Mouse (Mus musculus): ENCODE measurements at regions not wholly inside any gene's neighbourhood (a gene's known extent, or its start where the extent isn't known, plus 50 kb on each side); places are given as distances from the start of the nearest gene placed in this dataset.
A peak's percentile ranks its signal among the peaks of the same experiment; 100 is the strongest.

DNA sequence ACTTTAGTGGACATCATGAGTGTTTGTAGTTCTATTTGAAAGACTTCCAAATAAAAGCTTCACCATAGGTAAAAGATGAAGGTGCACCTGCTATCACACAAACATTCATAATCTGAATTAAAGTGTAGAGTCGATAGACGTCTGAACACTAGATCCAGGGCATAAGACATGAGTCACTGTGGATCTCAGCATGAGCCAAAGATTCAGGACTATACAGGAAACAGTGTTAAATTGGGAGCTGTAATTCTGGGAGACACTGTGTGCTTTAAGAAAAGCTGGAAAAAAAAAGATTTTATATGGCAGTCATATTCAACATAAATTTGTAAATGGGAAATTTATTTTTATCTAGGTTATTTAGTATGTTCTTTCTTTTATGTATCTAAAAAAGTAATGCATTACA is 160.5 kb downstream of the Pdha2 start:
- no peak for DNase-seq (ENCODE audit: low spot score)

GRCm38 (mm10) chr3:141014262-141014547 is 197.9 kb downstream of the Pdha2 start:
- DNase-seq (ENCODE audit: low spot score) = no peak

DNA sequence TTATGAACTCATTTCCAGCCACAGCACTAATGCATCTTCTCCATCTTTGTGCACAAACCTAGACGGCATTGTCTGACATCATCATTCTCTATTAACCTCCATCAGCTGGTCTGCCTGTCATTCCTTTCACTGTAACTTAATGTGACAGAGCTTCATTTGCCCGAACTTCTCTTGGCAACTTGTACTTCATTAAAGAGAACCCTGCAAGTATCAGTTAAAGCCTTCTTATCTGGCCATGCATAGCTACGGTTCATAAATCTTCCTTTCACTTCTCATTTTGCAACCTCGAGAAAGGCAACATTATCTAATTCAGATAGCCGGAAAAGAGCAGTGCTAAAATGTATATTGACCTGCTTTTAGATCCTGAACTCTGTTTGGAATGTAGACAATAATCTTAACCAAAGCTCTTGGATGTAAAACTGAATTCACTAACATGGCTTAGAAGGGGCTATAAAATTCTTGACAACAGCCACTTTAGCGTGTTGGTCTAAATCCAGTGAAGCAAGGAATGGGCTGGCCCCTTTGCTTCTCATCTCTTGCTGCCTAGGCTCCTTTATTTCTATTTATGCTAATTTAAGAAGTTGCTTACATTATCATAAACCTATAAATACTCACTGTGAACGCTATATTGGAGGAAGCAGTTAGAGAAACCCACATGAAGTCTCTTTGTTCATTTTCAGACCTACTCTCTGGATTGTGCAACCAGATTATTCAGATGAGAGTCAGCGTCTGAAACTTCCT is 198.5 kb downstream of the Pdha2 start:
- no peak for DNase-seq (ENCODE audit: low spot score)

DNA sequence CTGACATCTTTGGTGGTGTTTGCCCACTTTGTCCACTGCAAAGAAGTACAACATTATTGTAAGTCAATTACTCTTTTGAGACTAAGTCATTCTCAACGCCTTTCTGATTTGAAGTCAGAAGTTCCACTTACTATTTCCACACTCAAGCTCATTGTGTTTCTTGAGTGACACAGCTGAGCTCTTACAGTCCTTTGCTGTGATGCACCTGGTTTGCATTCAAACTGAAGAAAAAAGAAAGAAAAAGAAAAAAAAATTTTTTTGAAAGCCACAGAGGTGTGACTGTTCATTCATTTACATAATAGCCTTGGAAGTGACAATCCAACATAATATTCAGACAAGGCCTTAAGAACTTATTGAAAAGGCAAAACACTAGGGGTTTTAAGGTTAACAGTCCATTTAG is 199.2 kb downstream of the Pdha2 start:
- no peak for DNase-seq (ENCODE audit: low spot score)

DNA sequence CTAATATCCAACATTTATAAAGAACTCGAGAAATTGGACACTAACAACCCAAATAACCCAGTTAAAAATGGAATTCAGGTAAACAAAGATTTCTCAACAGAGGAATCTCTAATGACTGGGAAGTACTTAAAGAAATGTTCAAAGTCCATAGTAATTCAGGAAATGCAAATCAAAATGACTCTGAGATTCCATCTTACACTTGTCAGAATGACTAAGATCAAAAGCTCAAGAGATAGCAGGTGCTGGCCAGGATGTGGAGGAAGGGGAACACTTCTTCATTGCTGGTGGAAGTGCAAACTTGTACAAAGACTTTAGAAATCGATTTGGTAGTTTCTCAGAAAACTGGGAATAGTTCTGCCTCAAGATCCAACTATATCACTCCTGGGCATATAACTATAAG is 203.4 kb downstream of the Pdha2 start:
- no peak for DNase-seq (ENCODE audit: low spot score)

DNA sequence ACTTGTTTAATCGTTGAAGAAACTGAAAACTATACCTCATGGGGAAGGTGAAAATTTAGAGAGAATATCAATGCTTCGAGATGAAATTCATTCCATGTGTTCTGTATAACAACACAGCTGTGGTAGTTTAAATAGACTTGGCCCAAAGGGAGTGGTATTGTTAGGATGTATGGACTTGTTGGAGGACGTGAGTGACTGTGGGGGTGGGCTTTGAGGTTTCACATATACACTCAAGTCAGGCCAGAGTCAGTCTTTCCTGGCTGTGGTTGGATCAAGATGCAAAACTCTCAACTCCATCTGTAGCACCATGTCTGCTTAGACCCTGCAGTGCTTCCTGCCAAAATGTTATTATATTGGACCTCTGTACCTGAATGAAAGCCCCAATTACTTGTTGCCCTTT is 206.3 kb downstream of the Pdha2 start:
- DNase-seq (ENCODE audit: low spot score) = no peak

DNA sequence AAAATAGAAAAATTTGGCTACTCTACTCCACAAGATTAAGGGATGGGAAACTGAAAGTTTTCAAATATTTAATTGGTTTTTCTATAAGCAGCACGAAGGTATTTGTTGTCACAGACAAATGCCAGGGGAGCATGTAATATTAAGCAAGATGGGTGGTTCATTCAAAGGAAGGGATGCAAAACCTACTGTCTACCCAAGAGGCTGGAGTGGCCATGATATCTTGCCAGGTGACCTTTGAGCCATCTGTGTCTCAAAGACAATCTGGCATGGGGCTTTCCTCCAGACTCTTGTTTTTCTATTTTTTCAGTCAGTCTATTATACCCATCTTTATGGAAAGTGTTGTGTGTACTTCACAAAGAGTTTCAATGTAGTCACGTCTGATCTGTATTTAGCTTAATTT is 208.6 kb downstream of the Pdha2 start:
- no peak for DNase-seq (ENCODE audit: low spot score)

- DNase-seq (ENCODE audit: low spot score) = no peak
These were observed 223.9 kb downstream of the Pdha2 start for GRCm38 (mm10) chr3:140988247-140988646.

DNA sequence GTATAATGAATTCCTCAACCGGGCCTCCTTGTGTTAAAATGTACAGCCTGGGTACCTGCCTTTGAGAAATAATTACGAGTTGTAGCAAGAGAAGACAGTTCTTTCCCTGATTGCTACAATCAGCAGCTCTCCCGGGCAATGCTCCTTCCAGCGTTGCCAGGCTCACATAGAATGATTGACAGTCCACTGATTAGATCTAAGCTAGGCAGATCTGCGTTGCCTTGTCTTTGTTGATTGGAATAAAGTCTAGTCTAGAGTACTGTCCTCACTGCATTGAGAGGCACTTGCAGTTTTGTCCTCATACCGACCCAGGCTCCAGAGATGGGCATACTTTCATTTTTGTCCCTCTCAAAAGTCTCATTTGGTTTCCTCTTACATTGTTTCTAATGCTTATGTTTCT is 238.6 kb downstream of the Pdha2 start:
- no peak for DNase-seq (ENCODE audit: low spot score)

- DNase-seq (ENCODE audit: low spot score) = no peak
These were observed 242.0 kb downstream of the Pdha2 start for GRCm38 (mm10) chr3:140969892-140970880.

- DNase-seq (ENCODE audit: low spot score) = no peak
These were observed 243.6 kb downstream of the Pdha2 start for GRCm38 (mm10) chr3:140968556-140968955.

- DNase-seq (ENCODE audit: low spot score) = no peak
These were observed 254.5 kb downstream of the Pdha2 start for GRCm38 (mm10) chr3:140957666-140958065.

DNA sequence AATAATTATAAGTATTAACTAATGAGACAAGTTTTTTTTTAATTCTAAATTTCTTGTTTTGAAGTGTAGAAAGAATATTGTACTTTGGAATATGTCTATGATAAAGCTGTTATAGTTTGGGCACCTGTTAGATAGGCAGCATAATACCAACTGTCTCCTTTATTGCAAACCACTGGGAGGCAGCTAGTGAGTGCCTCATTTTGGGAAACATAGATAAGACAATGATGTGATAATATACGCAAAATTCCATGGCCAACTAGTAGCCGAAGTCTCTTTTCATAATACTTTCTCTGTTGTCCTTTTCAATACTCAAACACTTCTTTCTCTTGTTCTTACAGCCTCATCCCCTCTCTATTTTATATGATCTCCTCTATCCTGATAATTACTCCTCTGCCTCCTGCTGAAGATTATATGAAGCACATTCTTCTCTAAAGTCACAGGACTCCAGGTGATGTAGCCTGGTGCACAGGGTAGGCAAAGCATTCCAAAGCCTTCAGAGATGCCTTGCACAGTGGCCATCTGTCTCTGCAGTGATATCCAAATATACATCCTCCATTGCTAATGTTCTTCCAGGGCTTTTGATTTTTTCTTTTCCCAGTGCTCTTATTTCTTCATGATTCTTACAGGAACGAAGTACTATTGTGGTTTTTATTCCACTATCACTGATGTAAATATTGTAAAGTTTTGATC is 259.9 kb downstream of the Pdha2 start:
- no peak for DNase-seq (ENCODE audit: low spot score)

DNA sequence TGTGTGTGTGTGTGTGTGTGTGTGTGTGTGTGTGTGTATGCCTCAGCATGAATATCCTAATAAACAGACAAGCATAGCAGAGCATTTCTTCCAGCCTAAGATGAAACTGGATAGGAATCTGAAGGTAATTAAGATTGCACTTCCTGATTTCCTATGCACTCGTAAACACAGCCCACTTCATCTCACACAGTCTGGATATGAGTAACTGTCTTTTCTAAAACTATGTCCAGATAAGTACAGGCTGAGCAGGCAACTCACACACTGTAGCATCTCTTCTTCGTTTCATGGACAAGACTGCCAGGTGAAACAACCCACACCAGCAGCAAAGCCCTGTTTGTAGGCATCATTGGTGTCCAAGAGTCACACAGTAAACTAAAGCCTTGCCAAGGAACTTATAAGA is 261.1 kb downstream of the Pdha2 start:
- no peak for DNase-seq (ENCODE audit: low spot score)

DNA sequence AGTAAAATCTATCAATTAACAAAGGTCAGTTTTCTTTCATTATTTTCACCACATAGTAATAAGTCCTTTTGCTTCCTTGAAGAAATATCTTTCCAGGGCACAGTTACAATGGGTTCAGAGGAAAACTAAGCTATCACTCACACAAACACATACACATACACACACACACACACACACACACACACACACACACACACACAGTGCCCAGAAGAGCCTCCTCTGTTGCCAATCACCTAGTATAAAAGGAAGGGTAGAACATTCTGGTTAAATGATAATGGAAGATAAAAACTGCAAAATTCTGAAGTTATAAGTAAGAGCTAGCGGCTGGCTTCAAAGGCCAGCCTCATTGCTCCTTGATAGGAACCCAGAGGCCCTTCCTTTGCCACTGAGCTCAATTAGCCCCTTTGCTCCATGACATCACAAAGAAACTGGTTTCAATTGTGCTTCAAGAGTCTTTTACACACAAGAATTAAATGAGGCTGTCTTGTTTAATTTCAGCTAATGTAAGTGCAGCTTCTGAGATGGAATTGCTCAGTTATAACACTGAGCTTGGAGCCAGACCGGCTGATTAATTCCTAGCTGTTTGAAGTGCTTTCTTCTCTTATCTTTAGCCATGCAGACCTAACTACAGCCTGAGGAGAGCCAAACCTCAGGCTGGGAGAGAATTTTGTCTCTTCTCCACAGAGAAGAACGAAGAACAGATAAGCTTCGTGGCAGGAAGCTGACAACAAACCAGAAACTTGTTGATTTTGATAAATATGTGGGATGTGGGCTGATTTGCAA is 262.1 kb downstream of the Pdha2 start:
- peak; percentile 42 for DNase-seq (ENCODE audit: low spot score)

GRCm38 (mm10) chr3:140942450-140942849 is 269.7 kb downstream of the Pdha2 start:
- DNase-seq (ENCODE audit: low spot score) = no peak

GRCm38 (mm10) chr3:140941898-140942297 is 270.3 kb downstream of the Pdha2 start:
- no peak for DNase-seq (ENCODE audit: low spot score)

DNA sequence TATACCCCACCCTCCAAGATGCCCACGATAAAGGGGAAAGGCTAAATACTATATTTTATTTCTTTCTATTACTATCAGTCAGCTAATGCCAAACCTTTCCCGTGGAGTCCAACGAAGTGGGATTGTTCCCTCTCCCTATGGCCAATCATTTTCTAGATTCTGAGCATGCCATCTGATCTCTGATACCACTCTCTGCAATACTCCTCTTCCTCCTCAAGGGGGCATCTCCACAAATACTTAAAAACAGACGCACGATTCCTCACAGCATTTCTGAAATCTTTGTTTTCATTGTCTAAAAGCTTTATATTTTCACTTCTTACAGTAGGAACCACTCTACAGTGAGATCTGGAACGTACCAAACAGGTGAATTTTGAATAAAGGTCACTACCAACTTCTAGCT is 270.8 kb downstream of the Pdha2 start:
- no peak for DNase-seq (ENCODE audit: low spot score)

- DNase-seq (ENCODE audit: low spot score) = no peak
These were observed 279.0 kb downstream of the Pdha2 start for GRCm38 (mm10) chr3:140933156-140933555.

GRCm38 (mm10) chr3:140926689-140927088 is 285.5 kb downstream of the Pdha2 start:
- DNase-seq (ENCODE audit: low spot score) = no peak

DNA sequence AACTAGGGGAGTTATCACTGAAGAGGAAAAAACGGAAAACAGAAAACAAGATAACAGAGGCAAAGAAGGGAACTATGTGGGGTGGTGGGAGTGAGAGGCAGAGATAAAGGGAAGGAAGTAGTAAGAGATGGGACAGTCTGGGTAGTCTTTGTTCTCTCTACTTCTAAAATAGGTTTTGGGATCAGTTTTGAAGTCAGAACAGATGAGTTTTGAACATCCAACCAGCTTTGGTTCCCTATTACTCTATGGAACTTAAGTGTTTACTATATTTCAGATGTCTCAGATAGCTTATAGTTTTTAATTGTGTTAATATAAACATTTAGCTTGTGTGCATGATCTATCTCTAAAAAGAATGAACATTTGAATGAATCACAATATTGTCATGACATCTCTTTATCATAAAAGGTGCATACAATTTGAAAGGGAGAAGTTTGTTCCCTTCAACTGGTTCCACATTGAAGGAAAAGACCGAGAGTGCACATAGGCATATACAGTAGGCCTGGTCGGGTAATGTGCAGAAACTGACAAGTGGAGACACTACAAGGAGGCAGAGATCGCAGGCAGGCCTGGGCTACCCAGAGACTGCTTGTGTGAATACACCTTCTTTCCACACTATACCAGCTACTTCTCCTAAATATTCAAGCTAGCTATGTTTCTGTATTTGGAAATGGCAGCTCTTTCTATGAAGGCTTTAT is 335.8 kb downstream of the Pdha2 start:
- no peak for DNase-seq (ENCODE audit: low spot score)
